Mouse (Mus musculus) kidney, postnatal 0 days (tissue): ENCODE results near the gene Gm16430. TPM values are rescaled to one million over a fixed set of nuclear protein-coding genes. Genes with fewer than 3 reads are reported as not detected.
"Not testable (repeated sequence)": the region's sequence is repeated elsewhere in the genome, so short reads cannot be mapped to it uniquely, and the experiment has no call there.

Experiments used
- ATAC-seq: fragments of 200-750 bp; cut with Nextera tagmentation; replicated peaks from 2 replicates; pipeline ENCODE4 v1.8.0; 2017; ENCODE audit warnings: low read depth, moderate number of reproducible peaks, moderate TSS enrichment, moderate library complexity; ENCODE audit not compliant: low FRiP score
- DNase-seq: peaks from one replicate; pipeline ENCODE4 v3.0.0-alpha.2; 2016; ENCODE audit warnings: low spot score
- H3K27ac ChIP-seq: fragments of 300-500 bp; sonication (generic); 2 replicates; pipeline ENCODE4 v1.5.1; 2014; ENCODE audit warnings: mild to moderate bottlenecking
- H3K27me3 ChIP-seq: fragments of 300-500 bp; sonication (generic); 2 replicates; pipeline ENCODE4 v1.6.1; 2014; ENCODE audit warnings: low read length, mixed read lengths; ENCODE audit not compliant: insufficient read depth
- H3K36me3 ChIP-seq: fragments of 300-500 bp; sonication (generic); 2 replicates; pipeline ENCODE4 v1.6.1; 2014; ENCODE audit warnings: low read length, mixed read lengths; ENCODE audit not compliant: insufficient read depth
- H3K4me1 ChIP-seq: fragments of 300-500 bp; sonication (generic); replicated peaks from 2 replicates; pipeline ENCODE4 v1.6.1; 2014; ENCODE audit warnings: antibody characterized with exemption, low read length, mixed read lengths; ENCODE audit not compliant: insufficient read depth
- H3K4me2 ChIP-seq: fragments of 300-500 bp; sonication (generic); 2 replicates; pipeline ENCODE4 v1.6.1; 2014; ENCODE audit warnings: mild to moderate bottlenecking, low read length, moderate library complexity, mixed read lengths
- H3K4me3 ChIP-seq: fragments of 300-500 bp; sonication (generic); replicated peaks from 2 replicates; pipeline ENCODE4 v1.5.1; 2014; ENCODE audit warnings: low read depth, low read length
- H3K9ac ChIP-seq: fragments of 300-500 bp; sonication (generic); 2 replicates; pipeline ENCODE4 v1.6.1; 2014; ENCODE audit warnings: low read depth, low read length
- H3K9me3 ChIP-seq: fragments of 300-500 bp; sonication (generic); replicated peaks from 2 replicates; pipeline ENCODE4 v1.6.1; 2016; ENCODE audit warnings: low read length, inconsistent platforms, mixed read lengths
- WGBS: fragments of 180-500 bp; shearing (Covaris S2); extraction: QIAGEN DNeasy Blood & Tissue Kit; methylation state at CpG from one replicate; pipeline ENCODE4 v1.1.7; 2014; 5-methylcytosine and 5-hydroxymethylcytosine counted together
- polyA plus RNA-seq: library from polyadenylated mRNA; unstranded; fragments of >200 nt; fragmentation: Nextera tagmentation; extraction: Ambion mirVana; gene quantifications from 2 replicates; pipeline ENCODE4 v1.2.1, GENCODE M21; 2015

Gm16430 gene
- polyA plus RNA-seq: not detected in 2 replicates

GRCm38 (mm10) chrX:54621911-54622310 is at the start of gene Gm16430:
Gene Gm16430 (plus strand): TSS chrX:54622211.
- H3K9me3 ChIP-seq, H3K36me3 ChIP-seq, ATAC-seq, H3K4me1 ChIP-seq, H3K27me3 ChIP-seq, H3K4me2 ChIP-seq, H3K27ac ChIP-seq, H3K4me3 ChIP-seq, H3K9ac ChIP-seq, DNase-seq: not testable (repeated sequence)
- no CpG with 5 or more reads among the region's 7 CpGs for WGBS

Other genes with a start within 250 kb of the Gm16430 start
- gene Gm16405, start 91.0 kb upstream of the Gm16430 start, polyA plus RNA-seq: not detected in 2 replicates